Mouse (Mus musculus) thymus, postnatal 4 days (tissue): ENCODE measurements around the gene Atp5e.

ENCODE experiments used
- DNase-seq: peaks from one replicate; pipeline ENCODE4 v3.0.0; 2021

Atp5e gene

DNA sequence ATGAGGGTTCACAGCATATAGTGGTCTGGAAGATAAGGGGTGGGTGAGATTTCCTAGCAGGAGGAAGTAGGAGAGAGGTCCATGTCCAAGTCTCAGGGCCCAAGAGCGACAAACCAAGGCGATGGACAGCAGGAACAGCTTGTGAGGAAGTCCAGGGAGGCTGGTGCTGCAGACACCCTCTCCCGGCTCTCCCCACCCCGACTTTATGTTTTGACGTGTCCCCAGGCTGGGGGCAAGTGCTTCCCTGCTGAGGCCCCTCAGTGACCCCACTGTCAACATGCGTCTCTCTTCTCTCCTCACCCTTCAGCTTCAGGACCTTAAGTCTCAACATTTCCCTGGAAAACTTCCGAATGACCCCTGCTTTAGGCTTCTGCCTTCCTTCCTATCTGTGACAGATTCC, 50.8 kb downstream of the Atp5e start:
- DNase-seq: no peak
